Mouse (Mus musculus) myocyte (in vitro differentiated cells): ENCODE results near the gene Scn10a. TPM values are rescaled to one million over a fixed set of nuclear protein-coding genes. Genes with fewer than 3 reads are reported as not detected.

Experiments used
- H3K27me3 ChIP-seq: one replicate; pipeline ENCODE4 v1.6.1; 2011; ENCODE audit not compliant: control insufficient read depth, insufficient read depth, insufficient read length
- H3K36me3 ChIP-seq: one replicate; pipeline ENCODE4 v1.6.1; 2011; ENCODE audit not compliant: control insufficient read depth, insufficient read depth
- H3K4me2 ChIP-seq: one replicate; pipeline ENCODE4 v1.6.1; 2011; ENCODE audit warnings: low read depth, control low read depth
- H3K4me3 ChIP-seq: one replicate; pipeline ENCODE4 v1.5.1; 2011; ENCODE audit warnings: mild to moderate bottlenecking, control low read depth, moderate library complexity
- H3K79me2 ChIP-seq: one replicate; pipeline ENCODE4 v1.6.1; 2011; ENCODE audit not compliant: control insufficient read depth, insufficient read depth
- H3ac ChIP-seq: one replicate; pipeline ENCODE4 v1.6.1; 2011; ENCODE audit not compliant: control insufficient read depth, insufficient read length
- CEBPB ChIP-seq: IDR thresholded peaks from 2 replicates; pipeline ENCODE4 v1.6.1; 2011; ENCODE audit warnings: mild to moderate bottlenecking, moderate library complexity; ENCODE audit not compliant: poor library complexity, insufficient read depth, severe bottlenecking
- E2F4 ChIP-seq: IDR thresholded peaks from one replicate; pipeline ENCODE4 v1.6.1; 2011; ENCODE audit warnings: mild to moderate bottlenecking, control low read depth, moderate library complexity; ENCODE audit not compliant: insufficient read depth
- MAX ChIP-seq: IDR thresholded peaks from one replicate; pipeline ENCODE4 v1.6.1; 2011; ENCODE audit warnings: low read depth, mild to moderate bottlenecking, control low read depth
- MYOD1 ChIP-seq, 3 experiments: IDR thresholded peaks; one replicate each; pipeline ENCODE4 v1.6.1; 2011; ENCODE audit warnings: control low read depth in 2 of 3, low read depth in 2 of 3, mild to moderate bottlenecking in 2 of 3, moderate library complexity in 1 of 3; ENCODE audit not compliant: insufficient read length in 2 of 3, control insufficient read depth in 1 of 3
- MYOG ChIP-seq, 3 experiments: IDR thresholded peaks; one replicate each; pipeline ENCODE4 v1.6.1; 2011; ENCODE audit warnings: control low read depth in 2 of 3, low read depth in 2 of 3, mild to moderate bottlenecking in 2 of 3; ENCODE audit not compliant: insufficient read length in 2 of 3, control insufficient read depth in 1 of 3, insufficient read depth in 1 of 3
- POLR2A ChIP-seq: IDR thresholded peaks from one replicate; pipeline ENCODE4 v1.6.1; 2011; ENCODE audit warnings: low read depth, mild to moderate bottlenecking, control low read depth, moderate library complexity; ENCODE audit not compliant: insufficient read length
- POLR2AphosphoS2 ChIP-seq: IDR thresholded peaks from one replicate; pipeline ENCODE4 v1.6.1; 2011; ENCODE audit warnings: low read depth, control low read depth; ENCODE audit not compliant: insufficient read length
- REST ChIP-seq: IDR thresholded peaks from one replicate; pipeline ENCODE4 v1.6.1; 2011; ENCODE audit warnings: mild to moderate bottlenecking, control low read depth, moderate library complexity; ENCODE audit not compliant: insufficient read depth, insufficient read length
- SRF ChIP-seq: IDR thresholded peaks from one replicate; pipeline ENCODE4 v1.6.1; 2011; ENCODE audit warnings: low read depth; ENCODE audit not compliant: control insufficient read depth, insufficient read length
- TCF12 ChIP-seq: IDR thresholded peaks from one replicate; pipeline ENCODE4 v1.6.1; 2011; ENCODE audit warnings: mild to moderate bottlenecking, control low read depth; ENCODE audit not compliant: poor library complexity, insufficient read depth, severe bottlenecking
- TCF3 ChIP-seq: IDR thresholded peaks from one replicate; pipeline ENCODE4 v1.6.1; 2011; ENCODE audit warnings: low read depth, control low read depth; ENCODE audit not compliant: insufficient read length
- USF1 ChIP-seq: IDR thresholded peaks from one replicate; pipeline ENCODE4 v1.6.1; 2011; ENCODE audit warnings: low read depth, mild to moderate bottlenecking, control low read depth, moderate library complexity
- polyA plus RNA-seq: library from polyadenylated mRNA; unstranded; fragments of >200 nt; fragmentation: generic; extraction: Trizol; gene quantifications from one replicate; pipeline ENCODE4 v1.2.1, GENCODE M21; 2012; ENCODE audit warnings: missing spikeins

Gene Scn10a
- polyA plus RNA-seq = 1.6 TPM

- Histone ChIP-seq H3K36me3 (no peaks in the 10 kb centered on the region), H3K27me3 (peaks cover 49% of the 10 kb centered on the region), H3ac (no peak within 1 kb of the TSS), H3K4me2 (no peak within 1 kb of the TSS), H3K79me2 (no peaks in the 10 kb centered on the region), H3K4me3 (no peak within 1 kb of the TSS)
- TF ChIP-seq CEBPB = no peak
- TF ChIP-seq MAX = no peak
- TF ChIP-seq E2F4 = no peak
- TF ChIP-seq USF1 = no peak
- no peak for TF ChIP-seq POLR2A
- TF ChIP-seq POLR2AphosphoS2 = no peak
- TF ChIP-seq SRF = no peak
- no peak for TF ChIP-seq REST
- TF ChIP-seq TCF3 = no peak
- no peak for TF ChIP-seq MYOG (IDR thresholded peaks at IDR 0.05; ENCODE audit: control insufficient read depth in 1 of 3, insufficient read depth in 1 of 3, insufficient read length in 2 of 3, low read depth in 2 of 3)
- no peak for TF ChIP-seq TCF12
- no peak for TF ChIP-seq MYOD1 (IDR thresholded peaks at IDR 0.05; ENCODE audit: control insufficient read depth in 1 of 3, insufficient read length in 2 of 3, low read depth in 2 of 3)
Measured at GRCm38 (mm10) chr9:119719222-119719621, at the start of gene Scn10a. Gene Scn10a, minus strand, starts transcription at chr9:119719322.

DNA sequence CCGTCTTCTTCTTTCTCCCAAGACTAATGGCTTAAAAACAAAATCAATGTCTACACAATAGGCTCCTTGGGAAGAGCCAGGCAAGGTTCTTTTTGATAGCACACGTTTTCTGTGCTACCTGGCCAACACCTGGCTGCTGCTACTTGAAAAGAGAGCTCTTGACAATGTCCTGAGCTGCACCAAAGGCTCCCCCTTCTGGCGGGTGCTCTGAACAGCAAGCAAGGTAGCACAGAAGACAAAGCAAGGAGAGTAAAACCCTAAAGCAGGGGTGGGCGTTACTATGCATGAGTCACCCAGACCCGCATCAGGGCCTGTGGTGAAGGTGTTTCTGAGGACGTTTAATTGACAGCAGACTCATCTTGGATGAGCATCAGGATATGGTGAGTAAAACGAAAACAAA, 49.5 kb upstream of the Scn10a start:
- no peak overlapping the region for H3K4me2 ChIP-seq
- H3ac ChIP-seq = no peak overlapping the region
- no peaks in the 10 kb centered on the region for H3K27me3 ChIP-seq
- H3K36me3 ChIP-seq = no peaks in the 10 kb centered on the region
- no peak for TF ChIP-seq USF1
- TF ChIP-seq E2F4 = no peak
- TF ChIP-seq CEBPB = no peak
- TF ChIP-seq SRF = no peak
- TF ChIP-seq POLR2AphosphoS2 = no peak
- no peak for TF ChIP-seq POLR2A
- TF ChIP-seq TCF3 = no peak
- no peak for TF ChIP-seq MAX
- TF ChIP-seq MYOG (IDR thresholded peaks at IDR 0.05; ENCODE audit: control insufficient read depth in 1 of 3, insufficient read depth in 1 of 3, insufficient read length in 2 of 3, low read depth in 2 of 3) = no peak
- TF ChIP-seq MYOD1 (IDR thresholded peaks at IDR 0.05; ENCODE audit: control insufficient read depth in 1 of 3, insufficient read length in 2 of 3, low read depth in 2 of 3) = no peak
- TF ChIP-seq TCF12 = no peak
- no peak for TF ChIP-seq REST
- no peak overlapping the region for H3K4me3 ChIP-seq
- no peaks in the 10 kb centered on the region for H3K79me2 ChIP-seq

- H3ac ChIP-seq = no peak overlapping the region
- no peaks in the 10 kb centered on the region for H3K36me3 ChIP-seq
- TF ChIP-seq MYOD1 (IDR thresholded peaks at IDR 0.05; ENCODE audit: control insufficient read depth in 1 of 3, insufficient read length in 2 of 3, low read depth in 2 of 3) = no peak
- TF ChIP-seq USF1 = no peak
- no peak for TF ChIP-seq E2F4
- no peak for TF ChIP-seq POLR2A
- no peak for TF ChIP-seq POLR2AphosphoS2
- TF ChIP-seq MAX = no peak
- no peak for TF ChIP-seq TCF12
- no peak for TF ChIP-seq CEBPB
- no peak for TF ChIP-seq TCF3
- TF ChIP-seq SRF = no peak
- no peak for TF ChIP-seq REST
- TF ChIP-seq MYOG (IDR thresholded peaks at IDR 0.05; ENCODE audit: control insufficient read depth in 1 of 3, insufficient read depth in 1 of 3, insufficient read length in 2 of 3, low read depth in 2 of 3) = no peak
- peaks cover 5% of the 10 kb centered on the region for H3K27me3 ChIP-seq
- H3K4me3 ChIP-seq = no peak overlapping the region
- H3K4me2 ChIP-seq = no peak overlapping the region
- no peaks in the 10 kb centered on the region for H3K79me2 ChIP-seq
Measured at GRCm38 (mm10) chr9:119760226-119760625, 41.1 kb upstream of the Scn10a start.

- Histone ChIP-seq H3K4me2 (no peak overlapping the region), H3K27me3 (peaks cover 12% of the 10 kb centered on the region), H3ac (no peak overlapping the region), H3K79me2 (no peaks in the 10 kb centered on the region), H3K4me3 (no peak overlapping the region), H3K36me3 (no peaks in the 10 kb centered on the region)
- TF ChIP-seq TCF12 = no peak
Measured at GRCm38 (mm10) chr9:119759457-119759856, 40.3 kb upstream of the Scn10a start.

- Histone ChIP-seq H3K36me3 (no peaks in the 10 kb centered on the region), H3K27me3 (peaks cover 18% of the 10 kb centered on the region), H3K4me2 (no peak overlapping the region), H3K79me2 (no peaks in the 10 kb centered on the region), H3ac (no peak overlapping the region), H3K4me3 (no peak overlapping the region)
- no peak for TF ChIP-seq POLR2A
- TF ChIP-seq TCF12 = no peak
- no peak for TF ChIP-seq SRF
- no peak for TF ChIP-seq CEBPB
- no peak for TF ChIP-seq MYOG (IDR thresholded peaks at IDR 0.05; ENCODE audit: control insufficient read depth in 1 of 3, insufficient read depth in 1 of 3, insufficient read length in 2 of 3, low read depth in 2 of 3)
- no peak for TF ChIP-seq POLR2AphosphoS2
- no peak for TF ChIP-seq USF1
- TF ChIP-seq E2F4 = no peak
Measured at GRCm38 (mm10) chr9:119751507-119751906, 32.4 kb upstream of the Scn10a start.
